Mouse (Mus musculus): Measurements from ENCODE around the gene Pik3ap1. TPM values are rescaled to one million over a fixed set of nuclear protein-coding genes. Genes with fewer than 3 reads are reported as not detected.

Pik3ap1 gene
- polyA plus RNA-seq, 1 experiment from 2014 or later, result 2.0 TPM

DNA sequence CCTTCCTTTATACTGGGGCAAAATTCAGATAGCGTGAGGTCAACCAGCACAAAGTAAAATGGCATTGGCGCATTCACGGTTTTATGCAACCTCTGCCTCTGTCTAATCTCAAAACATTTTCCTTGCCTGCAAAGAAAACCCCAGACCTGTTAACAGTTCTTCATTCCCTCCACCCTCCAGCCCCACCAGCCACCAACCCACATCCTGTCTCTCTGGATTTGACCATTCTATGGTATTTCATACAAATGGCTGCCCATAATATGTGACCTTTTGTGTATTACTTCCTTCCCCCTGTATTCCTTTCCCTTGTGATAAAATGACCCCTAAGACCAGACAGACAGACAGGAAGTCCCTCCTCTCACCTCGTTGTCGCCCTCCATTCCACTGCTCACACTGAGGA is 102.2 kb downstream of the Pik3ap1 start:
- 89% methylated on average over 5 of the region's 5 CpGs for WGBS

DNA sequence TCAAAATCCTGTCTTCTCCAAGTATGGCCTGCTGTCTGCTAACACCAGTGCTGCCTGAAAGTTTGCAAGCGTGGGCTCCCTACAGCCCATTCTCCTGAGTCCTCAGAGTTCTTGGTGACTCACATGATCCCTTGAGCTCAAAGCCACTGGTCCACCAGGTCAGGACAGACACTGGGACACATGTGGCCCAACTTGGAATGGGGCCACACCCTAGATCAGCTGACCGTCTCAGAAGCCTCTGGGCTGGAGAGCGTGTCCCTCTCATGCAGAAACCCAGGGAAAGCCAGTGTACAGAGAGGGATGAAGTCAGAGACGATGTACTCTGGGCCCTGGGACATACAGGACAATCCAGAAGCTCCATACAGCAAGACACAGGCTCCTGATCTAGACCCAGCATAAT is 102.7 kb downstream of the Pik3ap1 start:
- Histone ChIP-seq H3K4me3 (ENCODE audit: low read depth, low read length) (no peak overlapping the region), H3K4me1 (ENCODE audit: control insufficient read depth, insufficient read depth, low read length) (no peaks in the 10 kb centered on the region), H3K9ac (ENCODE audit: low read depth, low read length) (no peak overlapping the region), H3K4me2 (ENCODE audit: low read length) (no peak overlapping the region), H3K9me3 (replicated peaks; ENCODE audit: control insufficient read depth, low read length, poor library complexity, severe bottlenecking) (no peaks in the 10 kb centered on the region), H3K27me3 (ENCODE audit: control insufficient read depth, insufficient read depth, low read depth, low read length) (no peaks in the 10 kb centered on the region), H3K27ac (ENCODE audit: low read length) (no peak overlapping the region), H3K36me3 (ENCODE audit: control insufficient read depth, insufficient read depth, low read length) (no peaks in the 10 kb centered on the region)
- no peak for ATAC-seq
- WGBS, result 93% methylated on average over 4 of the region's 4 CpGs

More for the DNA sequence above, 102.2 kb downstream of the Pik3ap1 start:
- no peak overlapping the region for H3K4me3 ChIP-seq (ENCODE audit: low read depth, low read length)
- ATAC-seq, result no peak
- H3K9me3 ChIP-seq (replicated peaks; ENCODE audit: control insufficient read depth, low read length, poor library complexity, severe bottlenecking), result no peaks in the 10 kb centered on the region
- H3K27ac ChIP-seq (ENCODE audit: low read length), result no peak overlapping the region
- H3K27me3 ChIP-seq (ENCODE audit: control insufficient read depth, insufficient read depth, low read depth, low read length), result no peaks in the 10 kb centered on the region
- H3K36me3 ChIP-seq (ENCODE audit: control insufficient read depth, insufficient read depth, low read length), result no peaks in the 10 kb centered on the region
- H3K4me2 ChIP-seq (ENCODE audit: low read length), result no peak overlapping the region
- H3K9ac ChIP-seq (ENCODE audit: low read depth, low read length), result no peak overlapping the region
- no peaks in the 10 kb centered on the region for H3K4me1 ChIP-seq (ENCODE audit: control insufficient read depth, insufficient read depth, low read length)

DNA sequence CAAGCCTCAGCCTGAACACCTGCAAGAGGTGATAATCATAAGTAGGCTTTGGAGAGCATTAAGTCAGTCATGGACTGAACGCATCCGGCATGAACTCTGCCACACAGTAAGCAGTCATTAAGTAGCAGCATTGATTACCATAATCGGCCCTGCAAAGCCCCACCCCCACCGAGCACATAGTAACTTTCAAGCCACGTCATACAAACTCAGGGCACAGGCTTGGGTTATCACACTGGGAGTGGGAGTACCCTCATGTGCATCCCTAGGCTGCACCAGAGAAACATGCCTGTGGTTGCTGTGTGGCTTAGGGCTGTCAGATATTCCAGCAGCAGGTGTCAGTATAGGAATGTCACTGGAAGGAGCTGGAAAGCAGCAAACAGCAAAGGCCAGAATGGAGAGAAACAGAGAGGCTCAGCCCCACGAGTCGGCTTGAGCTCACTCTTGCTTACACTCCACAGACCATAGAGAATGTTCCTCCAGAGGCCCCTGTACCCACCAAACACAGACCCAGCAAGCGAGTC is 105.1 kb downstream of the Pik3ap1 start:
- Histone ChIP-seq H3K36me3 (ENCODE audit: control insufficient read depth, insufficient read depth, low read length) (no peaks in the 10 kb centered on the region), H3K9ac (ENCODE audit: low read depth, low read length) (no peak overlapping the region), H3K9me3 (replicated peaks; ENCODE audit: control insufficient read depth, low read length, poor library complexity, severe bottlenecking) (no peaks in the 10 kb centered on the region), H3K27ac (ENCODE audit: low read length) (no peak overlapping the region), H3K27me3 (ENCODE audit: control insufficient read depth, insufficient read depth, low read depth, low read length) (no peaks in the 10 kb centered on the region), H3K4me2 (ENCODE audit: low read length) (no peak overlapping the region), H3K4me3 (ENCODE audit: low read depth, low read length) (no peak overlapping the region), H3K4me1 (ENCODE audit: control insufficient read depth, insufficient read depth, low read length) (no peaks in the 10 kb centered on the region)
- ATAC-seq, result 0 out of 2 replicates have a peak, but pooled peaks have one; percentile 45
- WGBS, result 64% methylated on average over 8 of the region's 8 CpGs

DNA sequence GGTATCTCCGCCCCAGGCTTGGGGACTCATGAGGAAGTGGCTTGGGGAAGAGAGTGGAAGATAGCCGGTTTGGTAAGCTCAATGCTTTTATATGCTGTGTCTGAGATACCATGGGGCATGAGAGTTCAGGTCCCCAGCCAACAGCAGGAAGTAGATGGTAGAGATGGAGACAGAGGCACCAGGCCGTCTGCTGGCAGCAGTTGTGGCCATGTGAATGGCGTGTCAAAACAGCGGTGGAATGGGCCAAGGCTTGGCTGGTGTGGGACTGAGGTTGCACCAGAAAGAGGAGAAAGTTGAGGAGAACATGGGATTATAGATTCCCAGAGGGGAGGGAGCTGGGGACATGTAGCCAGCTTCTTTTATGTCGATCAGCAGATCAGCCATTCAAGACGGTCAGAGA is 106.3 kb downstream of the Pik3ap1 start:
- no peaks in the 10 kb centered on the region for H3K36me3 ChIP-seq (ENCODE audit: control insufficient read depth, insufficient read depth, low read length)
- no peaks in the 10 kb centered on the region for H3K9me3 ChIP-seq (replicated peaks; ENCODE audit: control insufficient read depth, low read length, poor library complexity, severe bottlenecking)
- H3K4me2 ChIP-seq (ENCODE audit: low read length), result no peak overlapping the region
- H3K27me3 ChIP-seq (ENCODE audit: control insufficient read depth, insufficient read depth, low read depth, low read length), result no peaks in the 10 kb centered on the region
- no peak overlapping the region for H3K9ac ChIP-seq (ENCODE audit: low read depth, low read length)
- WGBS, result 88% methylated on average over 7 of the region's 7 CpGs
- ATAC-seq, result no peak
- H3K27ac ChIP-seq (ENCODE audit: low read length), result no peak overlapping the region
- H3K4me3 ChIP-seq (ENCODE audit: low read depth, low read length), result no peak overlapping the region
- no peaks in the 10 kb centered on the region for H3K4me1 ChIP-seq (ENCODE audit: control insufficient read depth, insufficient read depth, low read length)

DNA sequence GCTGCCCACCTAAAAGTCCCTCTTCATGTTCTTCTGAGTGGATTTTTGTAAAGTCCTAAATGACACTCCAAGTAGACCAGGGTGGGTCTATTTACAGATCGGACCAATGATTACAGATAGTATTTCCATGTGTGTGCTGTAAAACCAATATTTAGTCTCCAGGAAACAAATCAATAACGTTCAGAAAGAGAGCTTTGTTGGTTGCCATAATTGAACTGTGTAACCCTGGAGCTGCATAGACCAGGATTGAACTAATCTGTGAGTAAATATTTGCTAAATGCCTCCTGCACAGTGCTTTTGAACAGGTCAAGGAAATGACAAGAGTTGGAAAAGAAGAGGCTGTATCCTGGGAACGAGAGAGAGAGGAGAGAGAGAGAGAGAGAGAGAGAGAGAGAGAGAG is 109.3 kb downstream of the Pik3ap1 start:
- Histone ChIP-seq H3K9ac (ENCODE audit: low read depth, low read length) (no peak overlapping the region), H3K36me3 (ENCODE audit: control insufficient read depth, insufficient read depth, low read length) (no peaks in the 10 kb centered on the region), H3K9me3 (replicated peaks; ENCODE audit: control insufficient read depth, low read length, poor library complexity, severe bottlenecking) (no peaks in the 10 kb centered on the region), H3K27ac (ENCODE audit: low read length) (no peak overlapping the region), H3K4me3 (ENCODE audit: low read depth, low read length) (no peak overlapping the region), H3K27me3 (ENCODE audit: control insufficient read depth, insufficient read depth, low read depth, low read length) (no peaks in the 10 kb centered on the region), H3K4me2 (ENCODE audit: low read length) (no peak overlapping the region), H3K4me1 (ENCODE audit: control insufficient read depth, insufficient read depth, low read length) (no peaks in the 10 kb centered on the region)
- ATAC-seq, result no peak
- WGBS, result 62% methylated on average over 3 of the region's 3 CpGs

GRCm38 (mm10) chr19:41270906-41271305 is 114.0 kb downstream of the Pik3ap1 start:
- H3K4me2 ChIP-seq (ENCODE audit: low read length), result no peak overlapping the region
- no peaks in the 10 kb centered on the region for H3K4me1 ChIP-seq (ENCODE audit: control insufficient read depth, insufficient read depth, low read length)
- no peak overlapping the region for H3K27ac ChIP-seq (ENCODE audit: low read length)
- no peaks in the 10 kb centered on the region for H3K9me3 ChIP-seq (replicated peaks; ENCODE audit: control insufficient read depth, low read length, poor library complexity, severe bottlenecking)
- no peaks in the 10 kb centered on the region for H3K36me3 ChIP-seq (ENCODE audit: control insufficient read depth, insufficient read depth, low read length)
- no peak overlapping the region for H3K4me3 ChIP-seq (ENCODE audit: low read depth, low read length)
- ATAC-seq, result no peak
- WGBS, result 53% methylated on average over 7 of the region's 7 CpGs
- H3K9ac ChIP-seq (ENCODE audit: low read depth, low read length), result no peak overlapping the region
- H3K27me3 ChIP-seq (ENCODE audit: control insufficient read depth, insufficient read depth, low read depth, low read length), result no peaks in the 10 kb centered on the region

- H3K9ac ChIP-seq (ENCODE audit: low read depth, low read length), result no peak overlapping the region
- no peaks in the 10 kb centered on the region for H3K27me3 ChIP-seq (ENCODE audit: control insufficient read depth, insufficient read depth, low read depth, low read length)
- no peak overlapping the region for H3K4me3 ChIP-seq (ENCODE audit: low read depth, low read length)
- no peaks in the 10 kb centered on the region for H3K9me3 ChIP-seq (replicated peaks; ENCODE audit: control insufficient read depth, low read length, poor library complexity, severe bottlenecking)
- H3K36me3 ChIP-seq (ENCODE audit: control insufficient read depth, insufficient read depth, low read length), result no peaks in the 10 kb centered on the region
- no peaks in the 10 kb centered on the region for H3K4me1 ChIP-seq (ENCODE audit: control insufficient read depth, insufficient read depth, low read length)
- no peak for ATAC-seq
- 58% methylated on average over 9 of the region's 9 CpGs for WGBS
- no peak overlapping the region for H3K4me2 ChIP-seq (ENCODE audit: low read length)
- no peak overlapping the region for H3K27ac ChIP-seq (ENCODE audit: low read length)
Measured at GRCm38 (mm10) chr19:41270151-41270727, 114.7 kb downstream of the Pik3ap1 start.

GRCm38 (mm10) chr19:41266251-41266901 is 118.5 kb downstream of the Pik3ap1 start:
- H3K9me3 ChIP-seq (replicated peaks; ENCODE audit: control insufficient read depth, low read length, poor library complexity, severe bottlenecking), result no peaks in the 10 kb centered on the region

DNA sequence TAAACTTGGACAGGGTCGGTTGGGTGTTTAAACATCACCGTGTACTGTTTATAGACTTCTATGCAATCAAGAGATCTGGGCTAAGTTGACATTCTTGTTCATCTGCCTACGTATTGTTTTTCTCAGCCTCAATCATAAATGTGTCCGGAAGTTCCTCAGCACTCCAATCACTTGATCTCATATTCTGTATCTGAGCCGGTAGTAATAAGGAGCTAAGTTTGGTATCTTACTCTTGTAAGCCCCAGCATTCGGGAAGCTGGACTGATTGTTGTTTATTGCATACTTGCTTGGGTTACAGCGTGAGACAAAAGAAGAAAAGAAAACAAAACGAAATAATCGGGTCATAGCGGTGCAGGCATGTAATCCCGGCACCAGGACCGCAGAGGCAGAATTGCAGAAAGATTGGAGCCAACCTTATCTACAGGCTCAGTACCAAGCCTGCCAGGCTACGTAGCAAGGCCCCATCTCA is 120.5 kb downstream of the Pik3ap1 start:
- Histone ChIP-seq H3K27ac (ENCODE audit: low read length) (peak overlapping the region; percentile 97), H3K27me3 (ENCODE audit: control insufficient read depth, insufficient read depth, low read depth, low read length) (no peaks in the 10 kb centered on the region), H3K9me3 (replicated peaks; ENCODE audit: control insufficient read depth, low read length, poor library complexity, severe bottlenecking) (no peaks in the 10 kb centered on the region), H3K9ac (ENCODE audit: low read depth, low read length) (peak overlapping the region; percentile 80), H3K4me3 (ENCODE audit: low read depth, low read length) (peak overlapping the region; percentile 95), H3K4me2 (ENCODE audit: low read length) (peak overlapping the region; percentile 87), H3K4me1 (ENCODE audit: control insufficient read depth, insufficient read depth, low read length) (peaks cover 33% of the 10 kb centered on the region), H3K36me3 (ENCODE audit: control insufficient read depth, insufficient read depth, low read length) (no peaks in the 10 kb centered on the region)
- ATAC-seq, result peak; percentile 1; the same call in 1 of the 2 replicates
- WGBS, result 32% methylated on average over 13 of the region's 13 CpGs

More at GRCm38 (mm10) chr19:41266251-41266901, 118.5 kb downstream of the Pik3ap1 start:
- H3K4me2 ChIP-seq (ENCODE audit: low read length), result no peak overlapping the region
- no peak overlapping the region for H3K4me3 ChIP-seq (ENCODE audit: low read depth, low read length)
- 68% methylated on average over 8 of the region's 8 CpGs for WGBS
- H3K4me1 ChIP-seq (ENCODE audit: control insufficient read depth, insufficient read depth, low read length), result peaks cover 21% of the 10 kb centered on the region
- no peak overlapping the region for H3K27ac ChIP-seq (ENCODE audit: low read length)
- no peaks in the 10 kb centered on the region for H3K27me3 ChIP-seq (ENCODE audit: control insufficient read depth, insufficient read depth, low read depth, low read length)
- no peak overlapping the region for H3K9ac ChIP-seq (ENCODE audit: low read depth, low read length)
- no peaks in the 10 kb centered on the region for H3K36me3 ChIP-seq (ENCODE audit: control insufficient read depth, insufficient read depth, low read length)
- no peak for ATAC-seq
